Mouse (Mus musculus) hindbrain, embryonic 15.5 days (tissue): Measurements from ENCODE around the gene Spopl. TPM values are rescaled to one million over a fixed set of nuclear protein-coding genes. Genes with fewer than 3 reads are reported as not detected.
"Not testable (repeated sequence)": the region's sequence is repeated elsewhere in the genome, so short reads cannot be mapped to it uniquely, and the experiment has no call there.

Source experiments
- ATAC-seq: fragments of 200-750 bp; cut with Nextera tagmentation; 2 replicates; pipeline ENCODE4 v1.8.0; 2017; ENCODE audit warnings: low read depth, moderate number of reproducible peaks, moderate TSS enrichment; ENCODE audit not compliant: low FRiP score
- H3K27ac ChIP-seq: fragments of 300-500 bp; sonication (generic); replicated peaks from 2 replicates; pipeline ENCODE4 v1.5.1; 2015; ENCODE audit warnings: mild to moderate bottlenecking, inconsistent platforms
- H3K27me3 ChIP-seq: fragments of 300-500 bp; sonication (generic); 2 replicates; pipeline ENCODE4 v1.6.1; 2015; ENCODE audit warnings: control low read depth, inconsistent platforms
- H3K36me3 ChIP-seq: fragments of 300-500 bp; sonication (generic); 2 replicates; pipeline ENCODE4 v1.6.1; 2015; ENCODE audit warnings: control low read depth, inconsistent platforms
- H3K4me1 ChIP-seq: fragments of 300-500 bp; sonication (generic); replicated peaks from 2 replicates; pipeline ENCODE4 v1.6.1; 2015; ENCODE audit warnings: control low read depth, inconsistent platforms
- H3K4me2 ChIP-seq: fragments of 300-500 bp; sonication (generic); 2 replicates; pipeline ENCODE4 v1.6.1; 2015; ENCODE audit warnings: moderate library complexity, mild to moderate bottlenecking, inconsistent platforms
- H3K4me3 ChIP-seq: fragments of 300-500 bp; sonication (generic); 2 replicates; pipeline ENCODE4 v1.5.1; 2015; ENCODE audit warnings: mild to moderate bottlenecking, inconsistent platforms
- H3K9ac ChIP-seq: fragments of 300-500 bp; sonication (generic); 2 replicates; pipeline ENCODE4 v1.6.1; 2015; ENCODE audit warnings: inconsistent platforms
- H3K9me3 ChIP-seq: fragments of 300-500 bp; sonication (generic); 2 replicates; pipeline ENCODE4 v1.6.1; 2016; ENCODE audit warnings: control low read depth, inconsistent platforms
- WGBS: fragments of 180-500 bp; shearing (Covaris S2); methylation state at CpG from one replicate; pipeline ENCODE4 v1.1.7; 2015; 5-methylcytosine and 5-hydroxymethylcytosine counted together
- polyA plus RNA-seq: library from polyadenylated mRNA; unstranded; fragments of >200 nt; fragmentation: Nextera tagmentation; extraction: Ambion mirVana; gene quantifications from 2 replicates; pipeline ENCODE4 v1.2.1, GENCODE M21; 2015

Gene Spopl
- polyA plus RNA-seq, 1 experiment from 2014 or later = 9.0 TPM

DNA sequence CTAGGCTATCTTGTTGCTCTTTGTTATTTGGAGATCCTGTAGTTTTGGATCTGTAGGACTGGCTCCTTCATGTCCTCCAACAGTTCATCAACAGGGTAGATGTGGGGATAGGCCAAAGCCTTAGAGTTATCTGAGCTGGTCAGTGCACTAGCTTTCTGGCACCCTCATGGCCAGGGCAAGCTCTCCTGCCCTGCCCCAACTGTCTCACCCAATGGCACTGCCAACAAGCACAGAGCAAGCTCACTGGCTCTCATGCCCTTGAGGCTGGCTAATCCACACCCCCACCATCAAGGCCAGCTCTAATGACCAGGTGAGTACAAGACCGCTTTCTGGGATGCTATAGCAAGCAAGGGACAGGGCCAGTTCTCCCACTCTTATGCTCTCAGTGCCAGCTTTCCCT lies 24.7 kb downstream of the Spopl start:
- Histone ChIP-seq H3K27me3 (no peaks in the 10 kb centered on the region), H3K9me3 (no peaks in the 10 kb centered on the region), H3K36me3 (no peaks in the 10 kb centered on the region), H3K4me2 (no peak overlapping the region), H3K9ac (no peak overlapping the region), H3K27ac (no peak overlapping the region), H3K4me3 (no peak overlapping the region), H3K4me1 (no peaks in the 10 kb centered on the region)
- ATAC-seq = no peak
- WGBS = 100% methylated on average over 1 of the region's 1 CpGs

DNA sequence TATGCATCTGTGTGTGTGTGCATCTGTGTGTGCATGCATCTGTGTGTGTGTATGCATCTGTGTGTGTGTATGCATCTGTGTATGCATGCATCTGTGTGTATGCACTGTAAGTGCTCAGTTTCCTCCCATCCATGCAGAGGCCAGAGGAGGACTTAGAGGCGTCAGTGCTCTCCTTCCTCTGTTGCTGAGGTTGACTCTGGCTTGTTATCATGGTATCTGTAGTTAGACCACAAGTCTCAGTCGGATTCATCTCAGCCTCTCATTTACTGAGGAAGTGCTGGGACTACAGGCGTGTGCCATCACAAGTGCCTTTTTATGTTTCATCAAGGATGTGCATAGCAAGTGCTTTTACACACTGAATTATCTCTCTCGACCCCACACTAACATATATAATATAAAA lies 31.9 kb downstream of the Spopl start:
- H3K4me2 ChIP-seq = no peak overlapping the region
- no peaks in the 10 kb centered on the region for H3K9me3 ChIP-seq
- no peaks in the 10 kb centered on the region for H3K36me3 ChIP-seq
- no peak for ATAC-seq
- H3K4me3 ChIP-seq = no peak overlapping the region
- H3K4me1 ChIP-seq = no peaks in the 10 kb centered on the region
- 90% methylated on average over 4 of the region's 4 CpGs for WGBS
- H3K27ac ChIP-seq = no peak overlapping the region
- no peaks in the 10 kb centered on the region for H3K27me3 ChIP-seq
- H3K9ac ChIP-seq = no peak overlapping the region

DNA sequence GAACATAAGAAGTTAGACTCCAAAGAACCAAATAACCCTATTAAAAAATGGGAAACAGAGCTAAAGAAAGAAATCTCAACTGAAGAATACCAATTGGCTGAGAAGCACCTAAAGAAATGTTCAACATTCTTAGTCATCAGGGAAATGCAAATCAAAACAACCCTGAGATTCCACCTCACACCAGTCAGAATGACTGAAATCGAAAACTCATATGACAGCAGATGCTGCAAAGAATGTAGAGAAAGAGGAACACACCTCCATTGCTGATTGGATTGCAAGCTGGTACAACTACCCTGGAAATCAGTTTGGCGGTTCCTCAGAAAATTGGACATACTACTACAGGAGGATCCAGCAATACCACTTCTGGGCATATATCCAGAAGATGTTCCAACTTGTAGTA lies 44.2 kb downstream of the Spopl start:
- H3K36me3 ChIP-seq = peaks cover 37% of the 10 kb centered on the region
- ATAC-seq, H3K27ac ChIP-seq, H3K9me3 ChIP-seq, H3K4me2 ChIP-seq, H3K4me1 ChIP-seq, H3K27me3 ChIP-seq, H3K9ac ChIP-seq, H3K4me3 ChIP-seq: not testable (repeated sequence)
- 96% methylated on average over 2 of the region's 2 CpGs for WGBS

DNA sequence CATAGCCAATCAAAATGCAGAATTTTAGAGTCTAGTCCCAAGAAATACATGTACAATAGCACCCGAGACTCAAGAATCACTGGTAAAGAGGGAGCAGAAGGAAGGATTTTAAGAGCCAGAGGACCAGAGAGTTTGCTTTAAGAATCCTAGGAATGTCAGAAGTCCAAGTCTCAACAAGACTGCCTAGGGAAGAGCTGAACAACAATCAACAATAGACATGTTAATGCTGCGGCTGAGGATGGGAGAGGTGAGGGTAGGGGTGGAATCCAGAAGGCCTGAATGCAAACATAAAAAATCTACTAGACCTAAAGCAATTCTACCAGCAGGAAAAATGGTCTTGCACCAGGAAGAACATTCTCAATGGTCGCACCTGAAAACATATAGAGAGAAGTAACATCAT lies 66.8 kb downstream of the Spopl start:
- no peak overlapping the region for H3K27ac ChIP-seq
- no peak for ATAC-seq
- no peaks in the 10 kb centered on the region for H3K9me3 ChIP-seq
- no peak overlapping the region for H3K4me3 ChIP-seq
- H3K4me2 ChIP-seq = no peak overlapping the region
- 94% methylated on average over 3 of the region's 3 CpGs for WGBS
- H3K9ac ChIP-seq = no peak overlapping the region
- no peaks in the 10 kb centered on the region for H3K27me3 ChIP-seq
- peaks cover 12% of the 10 kb centered on the region; the same call in 1 of the 2 replicates for H3K36me3 ChIP-seq
- H3K4me1 ChIP-seq = no peaks in the 10 kb centered on the region

DNA sequence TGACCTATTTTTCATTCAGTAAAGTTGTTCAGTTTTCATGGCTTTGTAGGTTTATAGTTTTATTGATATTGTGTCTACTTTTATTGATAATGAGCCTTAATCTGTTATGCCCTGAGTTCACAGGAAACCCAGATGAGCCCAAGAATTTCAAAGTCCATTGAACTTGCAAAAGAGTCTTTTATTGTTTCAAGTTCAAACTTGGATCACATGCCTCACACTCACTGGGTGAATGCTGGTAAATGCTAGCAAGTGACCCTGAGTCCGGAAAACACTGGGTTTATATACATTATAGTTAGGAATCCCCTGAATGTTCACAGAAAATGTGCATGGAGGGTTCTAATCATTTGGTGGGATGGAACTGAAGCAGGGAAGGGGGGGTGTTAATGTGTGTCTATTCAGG lies 90.2 kb downstream of the Spopl start:
- Histone ChIP-seq H3K27me3 (no peaks in the 10 kb centered on the region), H3K9me3 (no peaks in the 10 kb centered on the region), H3K27ac (no peak overlapping the region), H3K4me2 (no peak overlapping the region), H3K9ac (no peak overlapping the region), H3K4me3 (no peak overlapping the region), H3K36me3 (no peaks in the 10 kb centered on the region), H3K4me1 (no peaks in the 10 kb centered on the region)
- no peak for ATAC-seq
- 83% methylated on average over 1 of the region's 1 CpGs for WGBS

DNA sequence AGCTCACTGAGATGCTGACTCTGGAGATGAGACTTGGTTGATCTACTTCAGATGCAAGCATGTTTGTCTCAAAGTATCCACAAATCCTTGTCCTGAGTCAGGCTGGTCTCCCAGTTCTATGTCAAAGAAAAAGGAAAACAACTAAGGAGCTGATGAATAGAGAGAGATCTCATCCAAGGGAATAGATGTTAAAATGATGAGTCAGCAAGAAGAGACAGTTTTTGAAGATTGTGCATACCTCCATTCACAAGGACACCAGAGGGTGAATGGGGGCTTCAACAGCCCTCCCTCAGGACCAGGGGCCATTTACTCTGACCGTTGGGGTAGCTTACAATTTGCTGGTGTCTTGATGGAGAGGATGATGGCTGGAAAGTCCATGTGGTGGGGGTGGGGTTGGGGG lies 104.4 kb downstream of the Spopl start:
- Histone ChIP-seq H3K27me3 (no peaks in the 10 kb centered on the region), H3K4me3 (no peak overlapping the region), H3K4me2 (no peak overlapping the region), H3K4me1 (no peaks in the 10 kb centered on the region), H3K9me3 (no peaks in the 10 kb centered on the region), H3K36me3 (no peaks in the 10 kb centered on the region), H3K9ac (no peak overlapping the region), H3K27ac (no peak overlapping the region)
- ATAC-seq = no peak
- 82% methylated on average over 1 of the region's 1 CpGs for WGBS

DNA sequence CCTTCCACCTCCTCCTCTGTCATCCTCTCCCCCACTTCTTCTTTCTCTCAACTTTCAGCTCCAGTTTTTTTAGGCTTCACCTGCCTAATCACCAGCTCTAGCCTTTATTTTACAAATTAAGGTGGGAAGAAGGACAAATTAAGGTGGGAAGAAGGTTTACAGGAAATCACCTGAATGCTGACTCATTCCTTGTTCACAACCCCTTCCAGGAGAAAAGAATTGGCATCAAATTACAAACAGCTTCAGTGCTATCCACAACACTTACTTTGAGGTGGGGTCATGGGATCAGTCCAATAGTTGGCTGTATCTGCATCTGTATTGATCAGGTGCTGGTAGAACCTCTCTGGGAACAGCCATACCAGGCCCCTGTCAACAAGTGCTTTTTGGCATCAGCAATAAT lies 114.5 kb downstream of the Spopl start:
- Histone ChIP-seq H3K36me3 (no peaks in the 10 kb centered on the region), H3K9ac (no peak overlapping the region), H3K27me3 (no peaks in the 10 kb centered on the region), H3K4me3 (no peak overlapping the region), H3K4me2 (no peak overlapping the region), H3K9me3 (no peaks in the 10 kb centered on the region), H3K4me1 (no peaks in the 10 kb centered on the region), H3K27ac (no peak overlapping the region)
- no peak for ATAC-seq
